Mouse (Mus musculus): ENCODE data around the gene Chst8.

Gene Chst8

DNA sequence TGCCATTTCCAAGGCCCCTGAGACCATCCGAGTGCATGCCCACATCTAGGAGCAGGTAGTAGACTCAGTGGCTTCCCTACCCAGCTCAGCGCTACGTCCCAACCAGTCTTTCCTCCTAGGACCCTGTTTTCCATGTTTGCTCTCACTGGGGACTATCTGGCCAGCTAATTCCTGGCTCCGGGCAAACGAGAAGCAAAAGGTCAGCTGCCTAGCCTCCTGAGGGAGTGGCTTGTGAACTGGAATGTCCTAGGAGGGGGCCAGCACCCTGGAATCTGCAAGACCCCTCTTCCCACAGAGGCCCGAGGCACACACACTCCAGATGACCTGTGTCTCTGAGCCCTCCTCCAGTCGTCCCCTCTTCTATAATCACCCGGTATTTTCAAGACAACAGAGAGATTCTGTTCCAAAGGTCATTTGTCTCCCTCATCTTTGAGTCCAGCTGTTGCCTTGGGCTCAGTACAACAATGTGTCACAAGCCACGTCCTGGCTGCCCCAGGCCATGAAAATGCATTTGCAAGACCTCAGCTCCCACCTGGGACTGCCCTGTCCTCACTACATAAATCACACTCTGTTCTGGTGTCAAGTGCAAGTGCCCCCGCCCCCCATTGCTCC is 60.3 kb downstream of the Chst8 start:
- DNase-seq (ENCODE audit: low read depth, low spot score), result peak; percentile 48

- no peak for DNase-seq (ENCODE audit: low read depth, low spot score)
Observed at GRCm38 (mm10) chr7:34750350-34750749, 62.2 kb downstream of the Chst8 start.

GRCm38 (mm10) chr7:34749753-34750152 is 62.8 kb downstream of the Chst8 start:
- peak; percentile 46 for DNase-seq (ENCODE audit: low read depth, low spot score)

DNA sequence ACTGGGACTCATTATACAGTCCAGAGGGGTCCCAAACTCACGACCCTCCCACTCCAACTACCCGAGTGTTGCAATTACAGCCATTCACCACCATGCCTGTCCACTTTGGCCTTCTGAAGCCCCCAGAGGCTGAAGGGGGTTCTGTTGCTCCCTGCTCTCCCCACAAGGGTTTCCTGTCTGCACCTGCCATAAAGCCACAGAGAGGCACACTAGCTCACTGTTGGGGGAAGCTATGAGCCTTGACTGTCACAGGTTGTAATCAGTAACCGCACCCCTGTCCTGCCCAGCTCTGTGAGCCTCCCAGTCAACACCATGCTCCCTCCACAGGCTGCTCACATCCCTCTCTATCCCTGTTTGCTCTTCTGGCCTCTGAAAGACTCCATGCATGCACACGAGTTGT is 64.0 kb downstream of the Chst8 start:
- DNase-seq (ENCODE audit: low read depth, low spot score), result no peak

DNA sequence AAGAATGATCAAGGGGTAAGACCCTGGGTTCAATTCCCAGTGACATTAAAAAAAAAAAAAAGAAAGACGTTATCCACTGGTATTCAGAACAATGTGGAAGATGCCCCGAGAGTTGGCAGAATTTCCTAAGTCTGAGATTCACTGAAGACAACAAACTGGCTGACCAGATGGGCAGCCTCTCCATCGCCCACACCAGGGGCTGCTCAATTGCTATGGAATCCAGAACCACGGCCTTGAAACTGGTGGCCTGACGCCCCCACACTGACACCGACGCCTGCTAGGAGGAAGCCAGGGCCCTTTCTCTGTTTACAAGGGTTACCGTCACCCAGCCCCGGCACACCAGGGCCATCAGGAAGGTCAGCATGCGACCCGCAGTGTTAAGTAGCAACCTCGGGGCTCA is 64.8 kb downstream of the Chst8 start:
- DNase-seq (ENCODE audit: low read depth, low spot score), result no peak

DNA sequence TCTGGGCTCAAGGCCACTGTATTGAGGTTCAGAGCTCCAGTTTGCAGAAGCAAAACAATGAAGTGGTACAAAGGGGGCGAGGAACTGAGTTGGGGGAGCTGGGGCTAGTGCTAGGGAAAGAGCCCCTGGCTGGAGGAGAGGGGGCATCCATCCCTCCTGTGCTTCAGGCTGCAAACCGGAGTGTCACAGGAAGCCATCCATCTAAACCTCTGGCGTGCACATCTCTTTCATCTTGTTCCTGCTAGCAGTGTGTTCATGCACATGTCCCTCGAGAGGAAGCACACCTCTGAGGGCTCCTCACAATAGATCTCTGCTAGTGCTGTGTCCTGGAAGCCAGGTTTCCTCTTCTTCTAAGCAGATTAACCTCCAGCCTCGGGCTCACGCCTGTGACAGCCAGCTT is 65.9 kb downstream of the Chst8 start:
- DNase-seq (ENCODE audit: low read depth, low spot score), result no peak

DNA sequence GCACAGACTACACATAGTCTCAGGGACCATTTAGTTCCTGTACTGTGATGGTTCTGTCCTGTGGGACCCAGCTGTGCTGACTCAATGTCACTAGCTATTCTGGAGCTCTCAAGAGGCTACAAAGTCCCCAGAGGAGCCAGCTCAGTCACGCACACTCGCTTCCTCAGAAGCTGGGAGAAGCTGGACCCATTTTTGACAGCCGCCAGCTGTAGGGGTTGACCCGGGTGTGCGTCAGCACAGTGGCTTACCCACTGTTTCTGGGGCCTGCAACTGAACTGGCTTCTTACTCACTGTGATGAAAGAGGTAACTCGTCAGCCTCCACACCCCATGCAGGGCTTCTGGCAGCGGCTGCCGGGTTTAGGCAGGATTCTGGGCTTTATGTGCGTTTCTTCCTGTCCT is 66.3 kb downstream of the Chst8 start:
- DNase-seq (ENCODE audit: low read depth, low spot score), result no peak

DNA sequence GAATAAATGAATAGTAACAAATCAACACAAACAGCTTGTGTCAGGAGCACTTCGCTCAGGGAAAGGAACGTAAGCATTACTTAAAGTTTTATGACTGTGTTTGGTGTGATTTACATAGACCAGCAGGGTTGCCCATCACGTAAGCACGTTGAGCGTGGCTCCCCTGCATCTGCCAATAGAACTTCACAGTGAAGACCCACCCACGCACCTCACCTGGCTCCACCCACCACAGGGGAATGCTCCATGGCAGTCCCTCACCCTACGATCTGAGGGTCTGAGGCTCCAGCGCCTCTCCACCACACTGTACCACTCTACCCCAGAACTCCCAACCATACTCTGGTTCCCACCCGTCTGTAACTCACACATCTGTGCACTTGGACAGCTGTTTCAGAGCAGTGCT is 67.1 kb downstream of the Chst8 start:
- peak; percentile 40 for DNase-seq (ENCODE audit: low read depth, low spot score)

DNA sequence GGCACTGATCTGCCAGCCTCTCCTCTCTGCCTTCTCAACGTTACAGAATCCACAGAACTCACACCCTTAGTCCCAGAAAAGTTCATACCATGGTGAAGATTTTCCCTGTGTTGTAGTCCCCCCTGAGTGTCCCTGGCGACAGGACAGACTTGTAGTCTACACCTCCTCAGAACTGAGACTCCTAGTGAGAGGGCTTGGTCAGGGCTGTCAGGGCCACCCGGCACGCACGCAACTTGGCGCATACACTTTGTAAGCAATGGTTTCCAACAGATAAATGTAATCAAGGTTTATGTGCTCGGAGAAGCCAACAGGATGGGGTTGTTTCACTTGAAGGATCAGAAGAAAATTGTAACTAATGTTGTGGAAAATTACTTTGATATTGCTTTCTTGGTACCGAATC is 67.5 kb downstream of the Chst8 start:
- no peak for DNase-seq (ENCODE audit: low read depth, low spot score)

- no peak for DNase-seq (ENCODE audit: low read depth, low spot score)
Observed at GRCm38 (mm10) chr7:34743411-34744085, 69.0 kb downstream of the Chst8 start.

GRCm38 (mm10) chr7:34739371-34739770 is 73.1 kb downstream of the Chst8 start:
- DNase-seq (ENCODE audit: low read depth, low spot score), result no peak

DNA sequence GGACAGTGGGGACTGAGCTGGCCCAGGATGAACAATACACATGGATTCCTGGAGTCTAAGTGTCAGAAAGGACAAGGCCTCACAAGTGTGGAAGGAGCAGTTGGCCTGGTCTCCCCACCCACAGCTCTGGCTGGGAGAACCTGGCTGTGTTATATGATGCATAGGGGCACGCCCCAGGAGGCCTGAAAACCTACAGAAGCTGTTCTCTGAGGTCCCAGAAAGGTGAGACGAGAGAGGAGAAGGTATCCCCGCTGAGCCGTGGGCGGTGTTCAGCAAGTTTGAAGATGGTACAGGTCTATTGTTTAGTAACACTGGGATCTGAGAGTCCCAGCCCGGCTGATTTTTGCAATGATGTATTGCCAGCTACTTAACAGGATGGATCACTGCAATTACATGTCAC is 75.3 kb downstream of the Chst8 start:
- no peak for DNase-seq (ENCODE audit: low read depth, low spot score)

DNA sequence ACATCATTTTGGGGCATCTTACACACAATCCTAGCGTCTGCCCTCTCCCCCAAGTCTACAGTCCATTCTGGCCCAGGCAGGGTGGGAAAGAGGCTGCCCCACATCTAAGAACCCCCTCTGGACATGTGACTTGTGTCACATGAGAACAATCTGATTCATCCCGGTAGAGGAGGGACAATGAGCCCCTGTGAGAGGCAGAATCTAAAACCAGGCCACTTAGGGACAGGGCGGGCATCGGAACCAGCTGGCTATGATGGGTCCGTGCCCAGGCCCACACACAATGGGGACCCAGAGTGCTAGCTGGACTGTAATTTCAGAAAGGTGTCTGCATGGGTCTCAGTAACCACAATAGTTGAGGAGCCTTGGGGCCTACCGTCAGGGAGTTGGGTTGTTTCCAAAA is 78.2 kb downstream of the Chst8 start:
- DNase-seq (ENCODE audit: low read depth, low spot score), result no peak

- DNase-seq (ENCODE audit: low read depth, low spot score), result no peak
Observed at GRCm38 (mm10) chr7:34728931-34729330, 83.6 kb downstream of the Chst8 start.

DNA sequence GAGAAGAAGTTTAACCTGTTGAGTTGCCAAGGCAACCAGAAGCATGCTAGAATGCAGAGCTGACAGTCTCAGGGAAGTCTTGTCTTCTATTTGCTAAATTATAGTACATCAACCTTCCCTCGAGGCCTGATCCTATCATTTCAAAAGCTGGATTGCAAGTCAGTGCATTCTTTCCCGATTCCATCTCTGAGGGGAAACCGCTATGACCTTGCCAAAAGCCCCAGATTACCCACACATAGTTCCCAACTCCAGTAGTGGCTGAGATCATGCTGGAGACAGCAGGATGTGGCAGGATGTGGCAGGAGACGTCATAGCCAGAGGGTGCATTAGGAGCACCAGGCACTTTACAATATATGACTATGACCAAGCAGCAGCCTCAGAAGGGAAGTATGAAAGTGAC is 87.3 kb downstream of the Chst8 start:
- DNase-seq (ENCODE audit: low read depth, low spot score), result no peak

- DNase-seq (ENCODE audit: low read depth, low spot score), result no peak
Observed at GRCm38 (mm10) chr7:34722551-34723230, 89.8 kb downstream of the Chst8 start.

DNA sequence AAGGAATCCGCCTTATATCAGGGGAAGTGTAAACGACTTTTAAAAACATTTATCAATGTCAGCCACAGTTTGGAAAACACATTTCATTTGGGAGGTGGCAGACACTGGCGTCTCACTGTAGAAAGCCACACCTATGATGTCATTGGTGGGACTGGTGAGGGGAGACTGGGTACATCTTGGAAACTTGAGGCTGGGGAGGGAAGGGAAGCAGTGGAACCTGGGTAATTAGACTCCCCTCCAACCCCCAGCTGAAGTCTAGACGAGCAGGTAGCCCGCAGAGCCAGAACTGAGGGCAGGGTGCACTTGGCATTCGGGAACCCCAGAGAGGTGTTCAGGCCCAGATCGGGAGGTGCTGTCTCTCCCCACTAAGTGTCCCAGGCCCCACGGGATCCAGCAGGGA is 90.4 kb downstream of the Chst8 start:
- no peak for DNase-seq (ENCODE audit: low read depth, low spot score)

DNA sequence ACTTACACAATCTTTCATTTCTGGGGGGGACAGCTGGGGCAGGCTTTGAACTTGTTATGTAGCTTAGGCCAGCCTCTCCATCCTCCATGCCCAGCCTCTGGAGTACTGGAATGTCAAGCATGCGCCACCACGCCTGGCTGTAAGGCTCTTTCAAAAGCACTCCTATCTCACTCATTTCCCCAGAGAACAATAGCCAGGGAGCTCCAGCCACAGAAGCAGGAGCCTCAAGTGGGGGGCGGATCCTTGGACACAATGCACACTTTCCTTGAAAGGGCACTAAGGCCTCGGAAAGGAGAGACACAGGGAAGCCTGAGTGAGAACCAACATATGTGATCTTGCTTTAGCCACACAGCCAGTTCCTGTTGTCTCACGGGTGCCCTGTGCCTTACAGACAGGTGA is 90.9 kb downstream of the Chst8 start:
- peak; percentile 20 for DNase-seq (ENCODE audit: low read depth, low spot score)

GRCm38 (mm10) chr7:34720882-34721649 is 91.4 kb downstream of the Chst8 start:
- no peak for DNase-seq (ENCODE audit: low read depth, low spot score)

DNA sequence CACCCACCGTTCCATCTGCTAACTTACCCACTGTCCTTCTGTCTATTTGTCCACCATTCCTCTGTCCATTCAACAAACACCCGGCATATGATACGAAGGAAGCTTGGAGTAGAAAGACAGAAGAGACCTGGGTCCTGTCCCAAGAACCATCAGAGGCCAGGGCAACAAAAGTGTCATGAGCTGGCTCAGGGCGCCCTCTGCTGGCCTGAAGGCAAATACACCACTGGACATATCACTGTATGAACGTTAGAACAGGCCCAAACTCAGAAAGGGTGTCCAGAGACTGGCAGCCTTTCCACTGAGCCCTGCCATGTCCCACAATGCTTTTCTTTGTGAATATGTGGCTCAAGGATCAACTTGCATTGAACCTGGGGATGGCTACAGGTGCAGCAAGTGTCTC is 92.9 kb downstream of the Chst8 start:
- peak; percentile 55 for DNase-seq (ENCODE audit: low read depth, low spot score)

- no peak for DNase-seq (ENCODE audit: low read depth, low spot score)
Observed at GRCm38 (mm10) chr7:34718651-34719050, 93.9 kb downstream of the Chst8 start.

DNA sequence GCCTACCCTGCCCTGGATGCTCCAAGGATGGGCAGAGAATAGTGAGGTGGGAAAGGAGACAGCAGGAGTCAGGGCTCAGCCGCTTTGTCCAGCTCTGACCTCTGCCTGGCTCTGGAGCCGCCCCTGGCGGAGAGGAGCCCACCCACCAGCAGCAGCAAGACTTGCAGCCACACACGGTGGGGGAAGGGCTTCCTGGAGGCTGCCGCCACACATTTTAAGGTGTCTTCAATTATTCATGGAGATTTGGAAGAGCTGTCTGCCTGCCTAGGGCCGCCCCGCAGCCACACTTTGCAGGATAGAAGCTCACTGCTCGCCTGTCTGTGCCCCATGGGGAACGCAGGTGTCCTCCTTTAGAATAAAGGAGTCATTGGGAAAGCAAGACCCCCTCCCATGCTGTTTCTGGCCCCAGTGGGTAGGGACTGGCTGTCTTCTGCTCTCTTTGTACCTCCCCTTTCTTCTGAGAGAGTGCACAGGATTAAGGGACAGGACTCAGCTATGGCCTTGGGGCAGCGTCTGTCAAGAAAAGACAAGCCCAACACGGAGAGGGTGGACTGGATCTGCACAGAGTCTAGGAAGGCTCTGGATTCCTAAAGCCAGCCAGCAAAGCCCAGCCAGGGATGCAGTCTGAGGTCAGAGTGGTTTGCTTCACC is 95.2 kb downstream of the Chst8 start:
- DNase-seq (ENCODE audit: low read depth, low spot score), result no peak
